Mouse (Mus musculus): ENCODE measurements at regions not wholly inside any gene's neighbourhood (a gene's known extent, or its start where the extent isn't known, plus 50 kb on each side); places are given as distances from the start of the nearest gene placed in this dataset.
"Not testable (repeated sequence)": the region's sequence is repeated elsewhere in the genome, so short reads cannot be mapped to it uniquely, and the experiment has no call there.

DNA sequence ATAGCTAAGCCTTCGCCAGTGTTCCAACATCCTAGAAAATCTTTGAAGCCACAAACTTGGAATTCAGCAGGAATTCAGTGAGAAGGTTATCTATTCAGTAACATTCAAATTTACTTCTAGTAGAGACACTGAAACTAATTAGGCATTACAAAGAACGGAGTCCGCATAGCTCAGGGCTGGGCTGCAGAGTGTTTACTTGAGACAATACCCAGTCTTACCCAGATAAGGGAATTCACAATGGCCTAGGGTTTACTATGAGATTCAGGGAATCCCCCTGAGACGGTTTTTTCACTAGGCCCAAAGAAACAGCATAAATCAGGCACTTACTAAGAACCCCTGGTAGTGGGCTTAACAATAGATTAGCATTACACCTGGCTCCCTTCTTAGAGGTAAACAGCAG is 335.4 kb upstream of the Scgb2a2 start:
- WGBS: 68% methylated on average over 4 of the region's 4 CpGs
- ATAC-seq (ENCODE audit: low FRiP score, low read depth): no peak
- H3K9me3 ChIP-seq: no peaks in the 10 kb centered on the region

DNA sequence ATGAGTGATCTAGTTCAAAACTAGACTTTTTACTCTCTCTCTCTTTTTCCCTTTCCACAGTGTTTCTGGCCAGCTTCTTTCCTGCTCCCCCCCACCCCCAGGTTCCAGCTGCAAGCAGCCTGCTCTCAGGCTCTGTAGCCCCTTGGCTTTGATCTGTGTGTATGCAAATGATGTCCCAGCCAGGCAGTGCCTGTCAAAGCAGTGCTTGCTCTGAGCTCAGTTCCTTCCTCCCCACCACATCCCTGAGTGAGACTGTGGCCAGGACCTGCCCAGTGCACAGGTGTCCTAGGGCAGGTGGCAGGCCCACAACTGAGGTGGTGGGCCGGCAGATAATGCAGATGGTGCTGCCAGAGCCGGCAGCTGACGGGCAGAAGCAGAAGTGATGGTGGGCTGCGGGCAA is 303.2 kb upstream of the Scgb2a2 start:
- ATAC-seq (ENCODE audit: low FRiP score, low read depth): peak; percentile 73; the same call in 1 of the 2 replicates
- not testable (repeated sequence) for H3K36me3 ChIP-seq; H3K27ac ChIP-seq (replicated peaks); H3K9me3 ChIP-seq; H3K4me2 ChIP-seq (replicated peaks); H3K4me1 ChIP-seq; H3K9ac ChIP-seq (replicated peaks); H3K27me3 ChIP-seq; H3K4me3 ChIP-seq
- 32% methylated on average over 4 of the region's 4 CpGs for WGBS

More for the DNA sequence above, 335.4 kb upstream of the Scgb2a2 start:
- H3K4me2 ChIP-seq (replicated peaks): no peak overlapping the region
- no peak overlapping the region for H3K27ac ChIP-seq (replicated peaks)
- no peak overlapping the region for H3K4me3 ChIP-seq
- no peaks in the 10 kb centered on the region for H3K36me3 ChIP-seq
- no peaks in the 10 kb centered on the region for H3K27me3 ChIP-seq
- no peaks in the 10 kb centered on the region for H3K4me1 ChIP-seq
- no peak overlapping the region for H3K9ac ChIP-seq (replicated peaks)

Data from midbrain, embryonic 12.5 days (tissue).